Mouse (Mus musculus) limb, embryonic 14.5 days (tissue): ENCODE results near the gene Rhbdd3. TPM values are rescaled to one million over a fixed set of nuclear protein-coding genes. Genes with fewer than 3 reads are reported as not detected.
A peak's percentile ranks its signal among the peaks of the same experiment; 100 is the strongest.

Experiments used
- ATAC-seq: fragments of 200-750 bp; cut with Nextera tagmentation; 2 replicates; pipeline ENCODE4 v1.8.0; 2017; ENCODE audit warnings: low read depth, moderate number of reproducible peaks, moderate TSS enrichment; ENCODE audit not compliant: low FRiP score
- DNase-seq: peaks from one replicate; pipeline ENCODE4 v3.0.0-alpha.2; 2015; ENCODE audit warnings: low spot score
- H3K27ac ChIP-seq: fragments of 300-500 bp; sonication (generic); replicated peaks from 2 replicates; pipeline ENCODE4 v1.5.1; 2014; ENCODE audit warnings: low read depth, mild to moderate bottlenecking, low read length, moderate library complexity, mixed read lengths
- H3K27me3 ChIP-seq: fragments of 300-500 bp; sonication (generic); 2 replicates; pipeline ENCODE4 v1.6.1; 2014; ENCODE audit warnings: low read length, mixed read lengths; ENCODE audit not compliant: control insufficient read depth, insufficient read depth
- H3K36me3 ChIP-seq: fragments of 300-500 bp; sonication (generic); 2 replicates; pipeline ENCODE4 v1.6.1; 2014; ENCODE audit warnings: mild to moderate bottlenecking, low read length, moderate library complexity, mixed read lengths; ENCODE audit not compliant: control insufficient read depth, insufficient read depth
- H3K4me1 ChIP-seq: fragments of 300-500 bp; sonication (generic); 2 replicates; pipeline ENCODE4 v1.6.1; 2014; ENCODE audit warnings: antibody characterized with exemption, low read length, mixed read lengths; ENCODE audit not compliant: control insufficient read depth, insufficient read depth
- H3K4me2 ChIP-seq: fragments of 300-500 bp; sonication (generic); replicated peaks from 2 replicates; pipeline ENCODE4 v1.6.1; 2014; ENCODE audit warnings: low read depth, mild to moderate bottlenecking, low read length, moderate library complexity; ENCODE audit not compliant: severe bottlenecking
- H3K4me3 ChIP-seq: fragments of 300-500 bp; sonication (generic); replicated peaks from 2 replicates; pipeline ENCODE4 v1.5.1; 2014; ENCODE audit warnings: low read length
- H3K9ac ChIP-seq: fragments of 300-500 bp; sonication (generic); 2 replicates; pipeline ENCODE4 v1.6.1; 2014; ENCODE audit warnings: mild to moderate bottlenecking, low read depth, low read length, moderate library complexity; ENCODE audit not compliant: severe bottlenecking
- H3K9me3 ChIP-seq: fragments of 300-500 bp; sonication (generic); 2 replicates; pipeline ENCODE4 v1.6.1; 2016; ENCODE audit warnings: low read length; ENCODE audit not compliant: control insufficient read depth
- POLR2A ChIP-seq: fragments of 200-500 bp; IDR thresholded peaks from 2 replicates; pipeline ENCODE4 v1.8.0; 2012; ENCODE audit warnings: inconsistent platforms, mild to moderate bottlenecking, moderate library complexity, borderline replicate concordance; ENCODE audit not compliant: insufficient read depth, insufficient read length; ENCODE audit errors: extremely low read depth
- WGBS: fragments of 180-500 bp; shearing (Covaris S2); extraction: QIAGEN DNeasy Blood & Tissue Kit; methylation state at CpG from one replicate; pipeline ENCODE4 v1.1.7; 2014; 5-methylcytosine and 5-hydroxymethylcytosine counted together
- polyA plus RNA-seq, 2 experiments: library from polyadenylated mRNA; depleted of rRNA in 1 of 2; stranded (reverse) in 1 of 2; unstranded in 1 of 2; fragments of >200 nt; fragmentation: Nextera tagmentation in 1 of 2; extraction: Ambion mirVana in 1 of 2; gene quantifications; 2 replicates each; pipeline versions ENCODE4 v1.2.1 to v1.2.3; 2012 to 2014

Gene Rhbdd3
- polyA plus RNA-seq, 2 experiments = 24.6 to 48.1 TPM

DNA sequence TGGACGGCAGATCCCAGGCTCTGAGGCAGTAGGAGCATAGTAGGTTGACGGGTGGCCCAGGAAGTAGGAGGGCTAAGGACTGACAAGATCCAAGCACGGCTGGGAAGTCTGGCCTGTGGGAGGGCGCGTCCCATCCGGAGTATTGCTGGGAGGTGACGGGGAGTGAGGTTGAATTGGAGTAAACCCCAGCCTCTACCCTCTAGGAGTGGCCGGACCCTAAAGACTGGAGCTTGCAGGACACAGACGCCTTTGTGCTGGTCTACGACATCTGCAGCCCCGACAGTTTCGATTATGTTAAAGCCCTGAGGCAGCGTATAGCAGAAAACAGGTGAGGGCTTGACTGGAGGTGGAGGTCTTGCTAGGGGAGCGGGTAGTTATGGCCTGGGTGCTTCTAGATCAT, 39.5 kb upstream of the Rhbdd3 start:
- Histone ChIP-seq H3K36me3 (peaks cover 21% of the 10 kb centered on the region), H3K4me3 (peak overlapping the region; percentile 53), H3K9me3 (no peaks in the 10 kb centered on the region), H3K27me3 (peaks cover 83% of the 10 kb centered on the region), H3K4me2 (peak overlapping the region; percentile 94; the same call in 1 of the 2 replicates), H3K9ac (no peak overlapping the region), H3K4me1 (peaks cover 45% of the 10 kb centered on the region), H3K27ac (no peak overlapping the region)
- no peak for ATAC-seq
- TF ChIP-seq POLR2A = no peak
- no peak for DNase-seq
- WGBS = 11% methylated on average over 14 of the region's 14 CpGs

- Histone ChIP-seq H3K36me3 (peaks cover 21% of the 10 kb centered on the region), H3K9ac (no peak overlapping the region), H3K4me1 (peaks cover 50% of the 10 kb centered on the region), H3K4me2 (no peak overlapping the region), H3K27me3 (peaks cover 83% of the 10 kb centered on the region), H3K9me3 (no peaks in the 10 kb centered on the region), H3K27ac (no peak overlapping the region), H3K4me3 (peak overlapping the region; percentile 5; the same call in 1 of the 2 replicates)
- no peak for DNase-seq
- no peak for ATAC-seq
- 12% methylated on average over 27 of the region's 27 CpGs for WGBS
- no peak for TF ChIP-seq POLR2A
These were observed 39.0 kb upstream of the Rhbdd3 start for GRCm38 (mm10) chr11:5059704-5060156.

DNA sequence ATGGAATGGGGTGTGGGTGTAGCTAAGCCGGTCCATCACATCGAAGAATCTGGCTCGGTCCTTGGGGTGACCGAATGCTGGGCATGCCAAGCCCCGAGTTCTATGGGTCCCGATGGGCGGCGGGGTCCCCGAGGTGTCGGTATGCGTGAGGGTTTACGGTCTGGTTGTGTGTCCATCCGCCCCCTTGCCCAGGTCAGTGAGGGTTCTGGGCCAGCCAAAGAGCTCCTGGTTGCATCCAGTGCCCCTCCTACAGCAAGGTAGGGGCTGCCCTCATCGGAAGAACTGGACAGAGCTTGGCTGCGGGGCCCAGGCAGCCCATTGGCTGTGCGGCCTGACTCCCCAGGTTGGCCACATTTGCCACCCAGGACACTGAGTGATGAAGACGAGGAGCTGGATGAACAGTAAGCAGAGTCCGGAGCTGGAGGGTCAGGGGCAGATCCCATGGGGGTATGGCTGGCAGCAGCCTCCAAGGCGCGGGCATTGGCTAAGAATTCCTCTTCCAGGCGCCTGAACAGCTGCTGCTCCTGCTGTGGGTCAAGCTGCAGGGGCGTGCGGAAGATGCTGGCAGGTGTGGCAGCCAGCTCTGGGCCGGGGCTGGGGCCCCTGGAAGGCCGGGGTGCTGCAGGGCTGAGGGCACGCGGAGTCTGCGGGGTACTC, 37.8 kb upstream of the Rhbdd3 start:
- Histone ChIP-seq H3K9ac (peak overlapping the region; percentile 48), H3K36me3 (peaks cover 21% of the 10 kb centered on the region), H3K4me2 (peak overlapping the region; percentile 73), H3K4me3 (peak overlapping the region; percentile 36), H3K4me1 (peaks cover 51% of the 10 kb centered on the region), H3K9me3 (no peaks in the 10 kb centered on the region), H3K27ac (no peak overlapping the region), H3K27me3 (peaks cover 76% of the 10 kb centered on the region)
- ATAC-seq (no peak), DNase-seq (no peak)
- 58% methylated on average over 24 of the region's 28 CpGs for WGBS
- TF ChIP-seq POLR2A = no peak

GRCm38 (mm10) chr11:5061413-5062139, 37.1 kb upstream of the Rhbdd3 start:
- DNase-seq (peak; percentile 87), ATAC-seq (peak; percentile 41)
- Histone ChIP-seq H3K36me3 (peaks cover 21% of the 10 kb centered on the region), H3K4me1 (peaks cover 46% of the 10 kb centered on the region), H3K27me3 (peaks cover 69% of the 10 kb centered on the region), H3K9ac (peak overlapping the region; percentile 48), H3K27ac (no peak overlapping the region), H3K9me3 (no peaks in the 10 kb centered on the region), H3K4me2 (peak overlapping the region; percentile 73), H3K4me3 (peak overlapping the region; percentile 36)
- 2% methylated on average over 50 of the region's 62 CpGs for WGBS
- TF ChIP-seq POLR2A = no peak

DNA sequence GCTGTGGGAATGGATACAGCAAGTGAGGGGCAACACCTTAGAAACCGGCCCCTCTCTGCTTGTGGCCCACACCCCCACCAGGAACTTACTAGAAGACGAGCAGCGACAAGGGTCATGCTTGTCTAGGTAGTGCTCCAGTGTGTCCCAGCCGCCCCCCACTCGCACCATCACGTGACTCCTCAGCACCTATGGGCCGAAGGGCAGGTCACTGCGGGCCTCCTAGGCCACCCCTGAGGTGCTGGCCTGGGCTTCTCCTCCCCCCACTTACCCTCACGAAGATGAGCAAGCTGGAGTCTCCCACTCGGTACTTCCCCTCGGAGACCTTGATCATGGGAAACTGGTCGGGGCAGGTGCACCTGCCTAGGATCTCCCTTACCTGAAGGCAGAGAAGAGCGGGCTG, 36.4 kb upstream of the Rhbdd3 start:
- ATAC-seq = no peak
- no peak overlapping the region for H3K27ac ChIP-seq
- peak overlapping the region; percentile 48; the same call in 1 of the 2 replicates for H3K9ac ChIP-seq
- peaks cover 21% of the 10 kb centered on the region for H3K36me3 ChIP-seq
- TF ChIP-seq POLR2A = no peak
- H3K4me3 ChIP-seq = peak overlapping the region; percentile 36
- peaks cover 63% of the 10 kb centered on the region for H3K27me3 ChIP-seq
- peaks cover 43% of the 10 kb centered on the region for H3K4me1 ChIP-seq
- 24% methylated on average over 13 of the region's 13 CpGs for WGBS
- no peak for DNase-seq
- no peaks in the 10 kb centered on the region for H3K9me3 ChIP-seq
- H3K4me2 ChIP-seq = peak overlapping the region; percentile 73
